Mouse (Mus musculus) forebrain, embryonic 12.5 days (tissue): ENCODE results near the gene Lrrc58. TPM values are rescaled to one million over a fixed set of nuclear protein-coding genes. Genes with fewer than 3 reads are reported as not detected.

Experiments used
- ATAC-seq: fragments of 200-750 bp; cut with Nextera tagmentation; 2 replicates; pipeline ENCODE4 v1.8.0; 2017; ENCODE audit warnings: moderate TSS enrichment; ENCODE audit not compliant: low FRiP score
- H3K27ac ChIP-seq: fragments of 300-500 bp; sonication (generic); 2 replicates; pipeline ENCODE4 v1.5.1; 2016; ENCODE audit warnings: mild to moderate bottlenecking
- H3K27me3 ChIP-seq: fragments of 300-500 bp; sonication (generic); 2 replicates; pipeline ENCODE4 v1.6.1; 2016; ENCODE audit warnings: mild to moderate bottlenecking
- H3K36me3 ChIP-seq: fragments of 300-500 bp; sonication (generic); replicated peaks from 2 replicates; pipeline ENCODE4 v1.6.1; 2016; ENCODE audit warnings: mild to moderate bottlenecking
- H3K4me1 ChIP-seq: fragments of 300-500 bp; sonication (generic); 2 replicates; pipeline ENCODE4 v1.6.1; 2016
- H3K4me2 ChIP-seq: fragments of 300-500 bp; sonication (generic); 2 replicates; pipeline ENCODE4 v1.6.1; 2016; ENCODE audit warnings: mild to moderate bottlenecking, moderate library complexity
- H3K4me3 ChIP-seq: fragments of 300-500 bp; sonication (generic); replicated peaks from 2 replicates; pipeline ENCODE4 v1.5.1; 2016; ENCODE audit warnings: mild to moderate bottlenecking
- H3K9ac ChIP-seq: fragments of 300-500 bp; sonication (generic); 2 replicates; pipeline ENCODE4 v1.6.1; 2016; ENCODE audit warnings: mild to moderate bottlenecking
- H3K9me3 ChIP-seq: fragments of 300-500 bp; sonication (generic); 2 replicates; pipeline ENCODE4 v1.6.1; 2016
- WGBS: fragments of 180-500 bp; shearing (Covaris S2); methylation state at CpG from one replicate; pipeline ENCODE4 v1.1.7; 2016; 5-methylcytosine and 5-hydroxymethylcytosine counted together
- polyA plus RNA-seq: library from polyadenylated mRNA; unstranded; fragments of >200 nt; fragmentation: Nextera tagmentation; extraction: Ambion mirVana; gene quantifications from 2 replicates; pipeline ENCODE4 v1.2.1, GENCODE M21; 2016

The Lrrc58 gene
- polyA plus RNA-seq, 1 experiment from 2014 or later, result 65.8 TPM

- H3K9ac ChIP-seq, result no peak overlapping the region
- H3K4me3 ChIP-seq, result no peak overlapping the region
- H3K4me2 ChIP-seq, result no peak overlapping the region
- no peak for ATAC-seq
- 89% methylated on average over 3 of the region's 3 CpGs for WGBS
- H3K27ac ChIP-seq, result no peak overlapping the region
- H3K9me3 ChIP-seq, result no peaks in the 10 kb centered on the region
- no peaks in the 10 kb centered on the region for H3K36me3 ChIP-seq
- no peaks in the 10 kb centered on the region for H3K4me1 ChIP-seq
- H3K27me3 ChIP-seq, result no peaks in the 10 kb centered on the region
These were observed 38.3 kb downstream of the Lrrc58 start for GRCm38 (mm10) chr16:37906456-37906855.

- 85% methylated on average over 1 of the region's 1 CpGs for WGBS
- ATAC-seq, result no peak
These were observed 42.9 kb downstream of the Lrrc58 start for GRCm38 (mm10) chr16:37911086-37911485.

GRCm38 (mm10) chr16:37916138-37916817, 48.1 kb downstream of the Lrrc58 start, which contains the start of gene Gpr156:
Gene Gpr156, plus strand, starts transcription at chr16:37916496.
- H3K9me3 ChIP-seq, result 0 out of 2 replicates have a peak, but pooled peaks cover 3% of the 10 kb centered on the region
- H3K27ac ChIP-seq, result peak within 1 kb of the TSS; percentile 21; the same call in 1 of the 2 replicates
- H3K4me3 ChIP-seq, result peak within 1 kb of the TSS; percentile 52
- peaks cover 18% of the 10 kb centered on the region for H3K4me1 ChIP-seq
- ATAC-seq, result peak; percentile 91
- H3K36me3 ChIP-seq, result no peaks in the 10 kb centered on the region
- peak within 1 kb of the TSS; percentile 69 for H3K4me2 ChIP-seq
- 0 out of 2 replicates have a peak, but pooled peaks cover 7% of the 10 kb centered on the region for H3K27me3 ChIP-seq
- H3K9ac ChIP-seq, result peak within 1 kb of the TSS; percentile 61
- WGBS, result 2% methylated on average over 53 of the region's 53 CpGs

More at GRCm38 (mm10) chr16:37911086-37911485, 42.9 kb downstream of the Lrrc58 start:
- peaks cover 6% of the 10 kb centered on the region; the same call in 1 of the 2 replicates for H3K4me1 ChIP-seq
- H3K9me3 ChIP-seq, result no peaks in the 10 kb centered on the region
- no peak overlapping the region for H3K27ac ChIP-seq
- no peak overlapping the region for H3K4me2 ChIP-seq
- no peak overlapping the region for H3K4me3 ChIP-seq
- H3K9ac ChIP-seq, result no peak overlapping the region
- 0 out of 2 replicates have a peak, but pooled peaks cover 7% of the 10 kb centered on the region for H3K27me3 ChIP-seq
- H3K36me3 ChIP-seq, result no peaks in the 10 kb centered on the region

- Histone ChIP-seq H3K27ac (no peak overlapping the region), H3K9me3 (0 out of 2 replicates have a peak, but pooled peaks cover 3% of the 10 kb centered on the region), H3K9ac (peak overlapping the region; percentile 61; the same call in 1 of the 2 replicates), H3K4me1 (peaks cover 19% of the 10 kb centered on the region), H3K36me3 (no peaks in the 10 kb centered on the region), H3K4me2 (peak overlapping the region; percentile 69), H3K4me3 (peak overlapping the region; percentile 52), H3K27me3 (0 out of 2 replicates have a peak, but pooled peaks cover 7% of the 10 kb centered on the region)
- ATAC-seq, result no peak
- WGBS, result 16% methylated on average over 7 of the region's 7 CpGs
These were observed 48.6 kb downstream of the Lrrc58 start for GRCm38 (mm10) chr16:37916818-37917201.

- 0 out of 2 replicates have a peak, but pooled peaks cover 7% of the 10 kb centered on the region for H3K27me3 ChIP-seq
- WGBS, result 89% methylated on average over 6 of the region's 6 CpGs
- no peaks in the 10 kb centered on the region for H3K36me3 ChIP-seq
- no peak overlapping the region for H3K9ac ChIP-seq
- H3K4me3 ChIP-seq, result no peak overlapping the region
- H3K9me3 ChIP-seq, result 0 out of 2 replicates have a peak, but pooled peaks cover 3% of the 10 kb centered on the region
- no peak overlapping the region for H3K27ac ChIP-seq
- ATAC-seq, result no peak
- H3K4me2 ChIP-seq, result no peak overlapping the region
- peaks cover 19% of the 10 kb centered on the region for H3K4me1 ChIP-seq
These were observed 50.8 kb downstream of the Lrrc58 start for GRCm38 (mm10) chr16:37919000-37919399.

- H3K36me3 ChIP-seq, result no peaks in the 10 kb centered on the region
- H3K4me2 ChIP-seq, result no peak overlapping the region
- H3K9me3 ChIP-seq, result 0 out of 2 replicates have a peak, but pooled peaks cover 3% of the 10 kb centered on the region
- peak overlapping the region; percentile 42 for H3K27ac ChIP-seq
- no peaks in the 10 kb centered on the region for H3K27me3 ChIP-seq
- H3K9ac ChIP-seq, result no peak overlapping the region
- no peak overlapping the region for H3K4me3 ChIP-seq
- no peak for ATAC-seq
- H3K4me1 ChIP-seq, result peaks cover 17% of the 10 kb centered on the region
- 47% methylated on average over 8 of the region's 8 CpGs for WGBS
These were observed 52.7 kb downstream of the Lrrc58 start for GRCm38 (mm10) chr16:37920842-37921409.

GRCm38 (mm10) chr16:37926087-37926486, 57.9 kb downstream of the Lrrc58 start:
- Histone ChIP-seq H3K36me3 (no peaks in the 10 kb centered on the region), H3K4me1 (peaks cover 36% of the 10 kb centered on the region), H3K4me3 (no peak overlapping the region; the same call in 1 of the 2 replicates), H3K27me3 (no peaks in the 10 kb centered on the region), H3K9me3 (no peaks in the 10 kb centered on the region), H3K4me2 (peak overlapping the region; percentile 22), H3K9ac (no peak overlapping the region), H3K27ac (peak overlapping the region; percentile 75)
- 7% methylated on average over 7 of the region's 7 CpGs for WGBS
- ATAC-seq, result peak; percentile 62; the same call in 1 of the 2 replicates

- WGBS, result 7% methylated on average over 4 of the region's 4 CpGs
- Histone ChIP-seq H3K27ac (peak overlapping the region; percentile 73), H3K4me2 (peak overlapping the region; percentile 13), H3K4me1 (peaks cover 34% of the 10 kb centered on the region), H3K4me3 (no peak overlapping the region), H3K9me3 (no peaks in the 10 kb centered on the region), H3K9ac (no peak overlapping the region), H3K36me3 (no peaks in the 10 kb centered on the region), H3K27me3 (no peaks in the 10 kb centered on the region)
- peak; percentile 34; the same call in 1 of the 2 replicates for ATAC-seq
These were observed 58.9 kb downstream of the Lrrc58 start for GRCm38 (mm10) chr16:37927117-37927516.

- Histone ChIP-seq H3K4me1 (peaks cover 34% of the 10 kb centered on the region), H3K9ac (no peak overlapping the region), H3K27me3 (no peaks in the 10 kb centered on the region), H3K4me3 (no peak overlapping the region), H3K9me3 (no peaks in the 10 kb centered on the region), H3K4me2 (no peak overlapping the region), H3K27ac (peak overlapping the region; percentile 36; the same call in 1 of the 2 replicates), H3K36me3 (no peaks in the 10 kb centered on the region)
- 20% methylated on average over 2 of the region's 2 CpGs for WGBS
- ATAC-seq, result no peak
These were observed 60.8 kb downstream of the Lrrc58 start for GRCm38 (mm10) chr16:37929006-37929405.

GRCm38 (mm10) chr16:37929626-37930025, 61.4 kb downstream of the Lrrc58 start:
- no peak for ATAC-seq
- H3K27ac ChIP-seq, result no peak overlapping the region
- H3K4me2 ChIP-seq, result no peak overlapping the region
- no peak overlapping the region for H3K4me3 ChIP-seq
- 85% methylated on average over 2 of the region's 2 CpGs for WGBS
- H3K36me3 ChIP-seq, result no peaks in the 10 kb centered on the region
- no peaks in the 10 kb centered on the region for H3K9me3 ChIP-seq
- H3K9ac ChIP-seq, result no peak overlapping the region
- H3K4me1 ChIP-seq, result peaks cover 34% of the 10 kb centered on the region
- H3K27me3 ChIP-seq, result no peaks in the 10 kb centered on the region

GRCm38 (mm10) chr16:37934932-37935331, 66.7 kb downstream of the Lrrc58 start:
- Histone ChIP-seq H3K9me3 (no peaks in the 10 kb centered on the region), H3K27me3 (no peaks in the 10 kb centered on the region), H3K9ac (no peak overlapping the region), H3K4me1 (peaks cover 20% of the 10 kb centered on the region), H3K4me3 (no peak overlapping the region), H3K36me3 (no peaks in the 10 kb centered on the region), H3K27ac (no peak overlapping the region), H3K4me2 (no peak overlapping the region)
- WGBS, result 83% methylated on average over 2 of the region's 2 CpGs
- no peak for ATAC-seq

GRCm38 (mm10) chr16:37937276-37937675, 69.1 kb downstream of the Lrrc58 start:
- WGBS, result 59% methylated on average over 8 of the region's 8 CpGs
- H3K4me1 ChIP-seq, result peaks cover 20% of the 10 kb centered on the region
- H3K27me3 ChIP-seq, result no peaks in the 10 kb centered on the region
- H3K9ac ChIP-seq, result no peak overlapping the region
- ATAC-seq, result no peak
- no peaks in the 10 kb centered on the region for H3K9me3 ChIP-seq
- H3K4me2 ChIP-seq, result no peak overlapping the region
- no peaks in the 10 kb centered on the region for H3K36me3 ChIP-seq
- no peak overlapping the region for H3K4me3 ChIP-seq
- 0 out of 2 replicates have a peak overlapping the region, but pooled peaks have one; percentile 36 for H3K27ac ChIP-seq
